Mouse (Mus musculus): ENCODE measurements at regions not wholly inside any gene's neighbourhood (a gene's known extent, or its start where the extent isn't known, plus 50 kb on each side); places are given as distances from the start of the nearest gene placed in this dataset.

GRCm38 (mm10) chr12:25203371-25204067 lies 106.6 kb upstream of the Id2 start:
- 92% methylated on average over 10 of the region's 10 CpGs for WGBS
- no peaks in the 10 kb centered on the region for H3K36me3 ChIP-seq

GRCm38 (mm10) chr12:25200161-25200560 lies 103.2 kb upstream of the Id2 start:
- H3K4me3 ChIP-seq = no peak overlapping the region
- no peak overlapping the region for H3K27ac ChIP-seq
- no peak for DNase-seq (ENCODE audit: low spot score)
- peaks cover 9% of the 10 kb centered on the region for H3K4me1 ChIP-seq
- H3K9me3 ChIP-seq (replicated peaks) = no peaks in the 10 kb centered on the region
- 96% methylated on average over 4 of the region's 4 CpGs for WGBS
- H3K36me3 ChIP-seq = no peaks in the 10 kb centered on the region
- no peaks in the 10 kb centered on the region for H3K27me3 ChIP-seq (ENCODE audit: low read depth, poor library complexity, severe bottlenecking)

More at GRCm38 (mm10) chr12:25203371-25204067, 106.6 kb upstream of the Id2 start:
- no peaks in the 10 kb centered on the region for H3K27me3 ChIP-seq (ENCODE audit: low read depth, poor library complexity, severe bottlenecking)
- peaks cover 8% of the 10 kb centered on the region; the same call in 1 of the 2 replicates for H3K4me1 ChIP-seq
- DNase-seq (ENCODE audit: low spot score) = no peak
- H3K27ac ChIP-seq = no peak overlapping the region
- no peaks in the 10 kb centered on the region for H3K9me3 ChIP-seq (replicated peaks)
- H3K4me3 ChIP-seq = no peak overlapping the region

GRCm38 (mm10) chr12:25197757-25198156 lies 100.8 kb upstream of the Id2 start:
- 27% methylated on average over 3 of the region's 4 CpGs for WGBS
- Histone ChIP-seq H3K27ac (peak overlapping the region; percentile 64), H3K4me3 (no peak overlapping the region), H3K27me3 (ENCODE audit: low read depth, poor library complexity, severe bottlenecking) (no peaks in the 10 kb centered on the region), H3K4me1 (peaks cover 9% of the 10 kb centered on the region), H3K36me3 (no peaks in the 10 kb centered on the region), H3K9me3 (replicated peaks) (no peaks in the 10 kb centered on the region)
- no peak for DNase-seq (ENCODE audit: low spot score)

- no peak overlapping the region for H3K4me3 ChIP-seq
- no peak overlapping the region for H3K27ac ChIP-seq
- no peaks in the 10 kb centered on the region for H3K9me3 ChIP-seq (replicated peaks)
- no peak for DNase-seq (ENCODE audit: low spot score)
- H3K27me3 ChIP-seq (ENCODE audit: low read depth, poor library complexity, severe bottlenecking) = no peaks in the 10 kb centered on the region
- WGBS = 90% methylated on average over 4 of the region's 4 CpGs
- peaks cover 10% of the 10 kb centered on the region for H3K4me1 ChIP-seq
- no peaks in the 10 kb centered on the region for H3K36me3 ChIP-seq
Measured at GRCm38 (mm10) chr12:25196022-25196421, 99.1 kb upstream of the Id2 start.

GRCm38 (mm10) chr12:25192216-25192615 lies 95.3 kb upstream of the Id2 start:
- no peak overlapping the region for H3K4me3 ChIP-seq
- peaks cover 28% of the 10 kb centered on the region for H3K4me1 ChIP-seq
- no peaks in the 10 kb centered on the region for H3K27me3 ChIP-seq (ENCODE audit: low read depth, poor library complexity, severe bottlenecking)
- peak overlapping the region; percentile 20; the same call in 1 of the 2 replicates for H3K27ac ChIP-seq
- 90% methylated on average over 6 of the region's 6 CpGs for WGBS
- no peak for DNase-seq (ENCODE audit: low spot score)
- no peaks in the 10 kb centered on the region for H3K9me3 ChIP-seq (replicated peaks)
- H3K36me3 ChIP-seq = no peaks in the 10 kb centered on the region

GRCm38 (mm10) chr12:25190360-25190759 lies 93.4 kb upstream of the Id2 start:
- Histone ChIP-seq H3K9me3 (replicated peaks) (no peaks in the 10 kb centered on the region), H3K4me3 (no peak overlapping the region), H3K27ac (peak overlapping the region; percentile 66), H3K27me3 (ENCODE audit: low read depth, poor library complexity, severe bottlenecking) (no peaks in the 10 kb centered on the region), H3K36me3 (no peaks in the 10 kb centered on the region), H3K4me1 (peaks cover 27% of the 10 kb centered on the region)
- peak; percentile 45 for DNase-seq (ENCODE audit: low spot score)
- 63% methylated on average over 6 of the region's 6 CpGs for WGBS

GRCm38 (mm10) chr12:25189174-25189761 lies 92.3 kb upstream of the Id2 start:
- Histone ChIP-seq H3K4me1 (peaks cover 27% of the 10 kb centered on the region), H3K27me3 (ENCODE audit: low read depth, poor library complexity, severe bottlenecking) (no peaks in the 10 kb centered on the region), H3K9me3 (replicated peaks) (no peaks in the 10 kb centered on the region), H3K27ac (peak overlapping the region; percentile 66), H3K36me3 (no peaks in the 10 kb centered on the region), H3K4me3 (no peak overlapping the region)
- 69% methylated on average over 16 of the region's 16 CpGs for WGBS
- no peak for DNase-seq (ENCODE audit: low spot score)

- WGBS = 83% methylated on average over 3 of the region's 3 CpGs
- Histone ChIP-seq H3K4me1 (peaks cover 27% of the 10 kb centered on the region), H3K27me3 (ENCODE audit: low read depth, poor library complexity, severe bottlenecking) (no peaks in the 10 kb centered on the region), H3K4me3 (no peak overlapping the region), H3K27ac (peak overlapping the region; percentile 66; the same call in 1 of the 2 replicates), H3K9me3 (replicated peaks) (no peaks in the 10 kb centered on the region), H3K36me3 (no peaks in the 10 kb centered on the region)
- DNase-seq (ENCODE audit: low spot score) = no peak
Measured at GRCm38 (mm10) chr12:25188556-25188955, 91.6 kb upstream of the Id2 start.

GRCm38 (mm10) chr12:25187216-25187615 lies 90.3 kb upstream of the Id2 start:
- H3K4me3 ChIP-seq = no peak overlapping the region
- no peaks in the 10 kb centered on the region for H3K27me3 ChIP-seq (ENCODE audit: low read depth, poor library complexity, severe bottlenecking)
- H3K4me1 ChIP-seq = peaks cover 27% of the 10 kb centered on the region
- no peak for DNase-seq (ENCODE audit: low spot score)
- H3K27ac ChIP-seq = no peak overlapping the region
- H3K36me3 ChIP-seq = no peaks in the 10 kb centered on the region
- no peaks in the 10 kb centered on the region for H3K9me3 ChIP-seq (replicated peaks)
- 79% methylated on average over 3 of the region's 3 CpGs for WGBS

- H3K4me3 ChIP-seq = no peak overlapping the region
- 86% methylated on average over 4 of the region's 4 CpGs for WGBS
- H3K27ac ChIP-seq = peak overlapping the region; percentile 37; the same call in 1 of the 2 replicates
Measured at GRCm38 (mm10) chr12:25182680-25183079, 85.7 kb upstream of the Id2 start.

GRCm38 (mm10) chr12:25181317-25181716 lies 84.4 kb upstream of the Id2 start:
- no peak overlapping the region for H3K4me3 ChIP-seq

More at GRCm38 (mm10) chr12:25182680-25183079, 85.7 kb upstream of the Id2 start:
- DNase-seq (ENCODE audit: low spot score) = no peak
- Histone ChIP-seq H3K4me1 (no peaks in the 10 kb centered on the region), H3K36me3 (no peaks in the 10 kb centered on the region), H3K9me3 (replicated peaks) (no peaks in the 10 kb centered on the region), H3K27me3 (ENCODE audit: low read depth, poor library complexity, severe bottlenecking) (no peaks in the 10 kb centered on the region)

GRCm38 (mm10) chr12:25180861-25181260 lies 83.9 kb upstream of the Id2 start:
- H3K9me3 ChIP-seq (replicated peaks) = no peaks in the 10 kb centered on the region
- 79% methylated on average over 1 of the region's 1 CpGs for WGBS
- no peak overlapping the region for H3K4me3 ChIP-seq
- no peaks in the 10 kb centered on the region for H3K4me1 ChIP-seq
- H3K36me3 ChIP-seq = no peaks in the 10 kb centered on the region
- DNase-seq (ENCODE audit: low spot score) = no peak
- H3K27ac ChIP-seq = no peak overlapping the region
- H3K27me3 ChIP-seq (ENCODE audit: low read depth, poor library complexity, severe bottlenecking) = no peaks in the 10 kb centered on the region

More at GRCm38 (mm10) chr12:25181317-25181716, 84.4 kb upstream of the Id2 start:
- no peak for DNase-seq (ENCODE audit: low spot score)
- no peaks in the 10 kb centered on the region for H3K27me3 ChIP-seq (ENCODE audit: low read depth, poor library complexity, severe bottlenecking)
- no peaks in the 10 kb centered on the region for H3K36me3 ChIP-seq
- H3K9me3 ChIP-seq (replicated peaks) = no peaks in the 10 kb centered on the region
- 93% methylated on average over 8 of the region's 8 CpGs for WGBS
- H3K4me1 ChIP-seq = no peaks in the 10 kb centered on the region
- H3K27ac ChIP-seq = no peak overlapping the region

- WGBS = 95% methylated on average over 3 of the region's 3 CpGs
- Histone ChIP-seq H3K27ac (no peak overlapping the region), H3K9me3 (replicated peaks) (no peaks in the 10 kb centered on the region), H3K36me3 (no peaks in the 10 kb centered on the region), H3K4me1 (no peaks in the 10 kb centered on the region), H3K27me3 (ENCODE audit: low read depth, poor library complexity, severe bottlenecking) (no peaks in the 10 kb centered on the region), H3K4me3 (no peak overlapping the region)
- no peak for DNase-seq (ENCODE audit: low spot score)
Measured at GRCm38 (mm10) chr12:25180289-25180688, 83.3 kb upstream of the Id2 start.
